Mouse (Mus musculus) liver, postnatal 0 days (tissue): ENCODE measurements around the gene Dcx.

Experiments
- CTCF ChIP-seq: sonication (generic); IDR thresholded peaks from 2 replicates; pipeline ENCODE4 v1.5.1; 2016; ENCODE audit warnings: antibody characterized with exemption, low read depth
- EP300 ChIP-seq: IDR thresholded peaks from 2 replicates; pipeline ENCODE4 v1.6.1; 2016; ENCODE audit warnings: antibody characterized with exemption, low read depth, mild to moderate bottlenecking

GRCm38 (mm10) chrX:143885765-143886164 is 47.3 kb downstream of the Dcx start:
- TF ChIP-seq CTCF (no peak), EP300 (no peak)
